Mouse (Mus musculus) limb, embryonic 11.5 days (tissue): ENCODE data around the gene Dcun1d4. TPM values are rescaled to one million over a fixed set of nuclear protein-coding genes. Genes with fewer than 3 reads are reported as not detected.

Experiments
- ATAC-seq: fragments of 200-750 bp; cut with Nextera tagmentation; 2 replicates; pipeline ENCODE4 v1.8.0; 2017; ENCODE audit warnings: low read depth; ENCODE audit not compliant: insufficient number of reproducible peaks, low FRiP score, low TSS enrichment
- DNase-seq: peaks from one replicate; pipeline ENCODE4 v3.0.0-alpha.2; 2015; ENCODE audit warnings: low spot score
- H3K27ac ChIP-seq: fragments of 300-500 bp; sonication (generic); replicated peaks from 2 replicates; pipeline ENCODE4 v1.5.1; 2014; ENCODE audit warnings: low read depth, mild to moderate bottlenecking, low read length
- H3K27me3 ChIP-seq: fragments of 300-500 bp; sonication (generic); 2 replicates; pipeline ENCODE4 v1.6.1; 2014; ENCODE audit warnings: mild to moderate bottlenecking, low read length, mixed read lengths; ENCODE audit not compliant: control insufficient read depth, insufficient read depth
- H3K36me3 ChIP-seq: fragments of 300-500 bp; sonication (generic); 2 replicates; pipeline ENCODE4 v1.6.1; 2014; ENCODE audit warnings: mild to moderate bottlenecking, low read length, moderate library complexity, mixed read lengths; ENCODE audit not compliant: control insufficient read depth, insufficient read depth
- H3K4me1 ChIP-seq: fragments of 300-500 bp; sonication (generic); 2 replicates; pipeline ENCODE4 v1.6.1; 2014; ENCODE audit warnings: low read length, mixed read lengths; ENCODE audit not compliant: control insufficient read depth, insufficient read depth
- H3K4me2 ChIP-seq: fragments of 300-500 bp; sonication (generic); 2 replicates; pipeline ENCODE4 v1.6.1; 2014; ENCODE audit warnings: low read depth, mild to moderate bottlenecking, moderate library complexity; ENCODE audit not compliant: severe bottlenecking
- H3K4me3 ChIP-seq: fragments of 300-500 bp; sonication (generic); 2 replicates; pipeline ENCODE4 v1.5.1; 2014; ENCODE audit warnings: low read depth, low read length
- H3K9ac ChIP-seq: fragments of 300-500 bp; sonication (generic); 2 replicates; pipeline ENCODE4 v1.6.1; 2014; ENCODE audit warnings: mild to moderate bottlenecking, low read length
- H3K9me3 ChIP-seq: fragments of 300-500 bp; sonication (generic); 2 replicates; pipeline ENCODE4 v1.6.1; 2016; ENCODE audit warnings: low read length; ENCODE audit not compliant: control insufficient read depth
- WGBS: fragments of 180-500 bp; shearing (Covaris S2); extraction: QIAGEN DNeasy Blood & Tissue Kit; methylation state at CpG from one replicate; pipeline ENCODE4 v1.1.7; 2014; 5-methylcytosine and 5-hydroxymethylcytosine counted together
- polyA plus RNA-seq: library from polyadenylated mRNA; unstranded; fragments of >200 nt; fragmentation: Nextera tagmentation; extraction: Ambion mirVana; gene quantifications from 2 replicates; pipeline ENCODE4 v1.2.1, GENCODE M21; 2014

Gene Dcun1d4
- polyA plus RNA-seq, 1 experiment from 2014 or later = 56.9 TPM

- no peak overlapping the region for H3K9ac ChIP-seq
- 100% methylated on average over 1 of the region's 1 CpGs for WGBS
- H3K9me3 ChIP-seq = no peaks in the 10 kb centered on the region
- H3K27ac ChIP-seq = no peak overlapping the region
- ATAC-seq (no peak), DNase-seq (no peak)
- H3K36me3 ChIP-seq = peaks cover 4% of the 10 kb centered on the region; the same call in 1 of the 2 replicates
- no peaks in the 10 kb centered on the region for H3K27me3 ChIP-seq
- no peak overlapping the region for H3K4me2 ChIP-seq
- H3K4me3 ChIP-seq = no peak overlapping the region
- no peaks in the 10 kb centered on the region for H3K4me1 ChIP-seq
Measured at GRCm38 (mm10) chr5:73512241-73512640, 31.4 kb downstream of the Dcun1d4 start.

- Histone ChIP-seq H3K4me3 (no peak overlapping the region), H3K4me1 (no peaks in the 10 kb centered on the region), H3K27me3 (no peaks in the 10 kb centered on the region), H3K4me2 (no peak overlapping the region), H3K9me3 (no peaks in the 10 kb centered on the region), H3K9ac (no peak overlapping the region), H3K36me3 (peaks cover 4% of the 10 kb centered on the region; the same call in 1 of the 2 replicates), H3K27ac (no peak overlapping the region)
- DNase-seq = no peak
- ATAC-seq = no peak
- WGBS = 94% methylated on average over 9 of the region's 9 CpGs
Measured at GRCm38 (mm10) chr5:73512661-73513060, 31.9 kb downstream of the Dcun1d4 start.

- no peak for ATAC-seq
- Histone ChIP-seq H3K36me3 (peaks cover 4% of the 10 kb centered on the region; the same call in 1 of the 2 replicates), H3K27ac (no peak overlapping the region)
Measured at GRCm38 (mm10) chr5:73514202-73514601, 33.4 kb downstream of the Dcun1d4 start.

GRCm38 (mm10) chr5:73517299-73517698, 36.5 kb downstream of the Dcun1d4 start:
- ATAC-seq = no peak
- no peak overlapping the region for H3K27ac ChIP-seq
- H3K4me1 ChIP-seq = no peaks in the 10 kb centered on the region
- H3K27me3 ChIP-seq = no peaks in the 10 kb centered on the region
- no peak overlapping the region for H3K4me2 ChIP-seq
- no peak overlapping the region for H3K9ac ChIP-seq
- H3K9me3 ChIP-seq = no peaks in the 10 kb centered on the region
- peaks cover 7% of the 10 kb centered on the region for H3K36me3 ChIP-seq
- H3K4me3 ChIP-seq = no peak overlapping the region
- DNase-seq = no peak
- 94% methylated on average over 5 of the region's 5 CpGs for WGBS

More at GRCm38 (mm10) chr5:73514202-73514601, 33.4 kb downstream of the Dcun1d4 start:
- no peaks in the 10 kb centered on the region for H3K4me1 ChIP-seq
- no peak overlapping the region for H3K4me3 ChIP-seq
- H3K27me3 ChIP-seq = no peaks in the 10 kb centered on the region
- WGBS = 97% methylated on average over 2 of the region's 2 CpGs
- no peak for DNase-seq
- H3K9me3 ChIP-seq = no peaks in the 10 kb centered on the region
- no peak overlapping the region for H3K4me2 ChIP-seq
- H3K9ac ChIP-seq = no peak overlapping the region

GRCm38 (mm10) chr5:73518424-73519211, 37.8 kb downstream of the Dcun1d4 start:
- WGBS = 95% methylated on average over 8 of the region's 8 CpGs
- H3K9me3 ChIP-seq = no peaks in the 10 kb centered on the region

GRCm38 (mm10) chr5:73520787-73521186, 40.0 kb downstream of the Dcun1d4 start:
- Histone ChIP-seq H3K27me3 (no peaks in the 10 kb centered on the region), H3K4me3 (no peak overlapping the region), H3K9ac (no peak overlapping the region), H3K27ac (no peak overlapping the region), H3K36me3 (peaks cover 7% of the 10 kb centered on the region; the same call in 1 of the 2 replicates), H3K9me3 (no peaks in the 10 kb centered on the region), H3K4me2 (no peak overlapping the region), H3K4me1 (no peaks in the 10 kb centered on the region)
- 92% methylated on average over 4 of the region's 4 CpGs for WGBS
- ATAC-seq = no peak
- DNase-seq = no peak

More at GRCm38 (mm10) chr5:73518424-73519211, 37.8 kb downstream of the Dcun1d4 start:
- H3K27me3 ChIP-seq = no peaks in the 10 kb centered on the region
- H3K9ac ChIP-seq = no peak overlapping the region
- H3K4me2 ChIP-seq = no peak overlapping the region
- DNase-seq (no peak), ATAC-seq (no peak)
- no peak overlapping the region for H3K27ac ChIP-seq
- no peak overlapping the region for H3K4me3 ChIP-seq
- no peaks in the 10 kb centered on the region for H3K4me1 ChIP-seq
- peaks cover 9% of the 10 kb centered on the region for H3K36me3 ChIP-seq

GRCm38 (mm10) chr5:73523227-73523626, 42.4 kb downstream of the Dcun1d4 start:
- no peaks in the 10 kb centered on the region for H3K9me3 ChIP-seq
- ATAC-seq (no peak), DNase-seq (no peak)
- H3K9ac ChIP-seq = no peak overlapping the region
- no peaks in the 10 kb centered on the region for H3K4me1 ChIP-seq
- peaks cover 8% of the 10 kb centered on the region for H3K36me3 ChIP-seq
- H3K4me2 ChIP-seq = no peak overlapping the region
- no peak overlapping the region for H3K4me3 ChIP-seq
- 92% methylated on average over 10 of the region's 10 CpGs for WGBS
- H3K27me3 ChIP-seq = no peaks in the 10 kb centered on the region
- H3K27ac ChIP-seq = no peak overlapping the region

GRCm38 (mm10) chr5:73524300-73525000, 43.6 kb downstream of the Dcun1d4 start:
- Histone ChIP-seq H3K36me3 (peaks cover 8% of the 10 kb centered on the region), H3K9ac (no peak overlapping the region), H3K4me3 (no peak overlapping the region), H3K9me3 (no peaks in the 10 kb centered on the region), H3K4me2 (no peak overlapping the region), H3K27ac (no peak overlapping the region), H3K27me3 (no peaks in the 10 kb centered on the region), H3K4me1 (no peaks in the 10 kb centered on the region)
- ATAC-seq = no peak
- WGBS = 88% methylated on average over 4 of the region's 4 CpGs
- no peak for DNase-seq
